Mouse (Mus musculus): ENCODE data around the gene Tas2r105. TPM values are rescaled to one million over a fixed set of nuclear protein-coding genes. Genes with fewer than 3 reads are reported as not detected.

Gene Tas2r105
- not detected in 2 replicates for polyA plus RNA-seq (2014; fragmentation: Nextera tagmentation; extraction: Ambion mirVana)

DNA sequence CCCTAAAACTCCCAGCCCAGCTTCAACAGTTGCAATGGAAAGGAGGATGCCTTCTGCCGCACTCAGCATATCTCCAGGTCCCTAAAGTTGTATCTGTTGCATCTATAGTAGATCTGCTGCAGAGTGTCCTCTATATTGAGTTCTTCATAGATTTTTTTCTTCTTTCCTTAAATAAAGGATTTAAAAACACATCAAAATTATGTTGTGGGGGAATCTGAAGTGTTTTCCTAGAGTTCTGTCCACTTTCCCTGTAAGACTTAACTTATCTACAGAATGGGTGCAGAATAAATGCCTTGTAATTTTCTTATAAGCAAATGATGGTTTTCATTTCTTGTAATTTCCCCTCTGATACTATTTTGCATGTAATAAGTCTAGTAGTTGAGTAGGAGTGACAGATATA, at the start of gene Tas2r105:
Gene Tas2r105, minus strand, starts transcription at position 101 of the 400 bp plus-strand sequence.
- WGBS = 88% methylated on average over 1 of the region's 1 CpGs
- Histone ChIP-seq H3K4me2 (ENCODE audit: low read depth, low read length) (no peak within 1 kb of the TSS), H3K27me3 (ENCODE audit: control insufficient read depth, insufficient read depth, low read length) (no peaks in the 10 kb centered on the region), H3K9me3 (replicated peaks; ENCODE audit: control insufficient read depth, low read length) (no peaks in the 10 kb centered on the region), H3K9ac (replicated peaks; ENCODE audit: low read length) (no peak within 1 kb of the TSS), H3K36me3 (replicated peaks; ENCODE audit: control insufficient read depth, insufficient read depth, low read depth, low read length) (no peaks in the 10 kb centered on the region), H3K4me1 (ENCODE audit: control insufficient read depth, insufficient read depth, low read length) (no peaks in the 10 kb centered on the region), H3K27ac (replicated peaks; ENCODE audit: low read depth, low read length) (no peak within 1 kb of the TSS), H3K4me3 (ENCODE audit: low read depth, low read length) (no peak within 1 kb of the TSS)
- DNase-seq (ENCODE audit: low spot score) (no peak), ATAC-seq (replicated peaks; ENCODE audit: insufficient number of reproducible peaks, low FRiP score, low TSS enrichment, low read depth) (no peak)

DNA sequence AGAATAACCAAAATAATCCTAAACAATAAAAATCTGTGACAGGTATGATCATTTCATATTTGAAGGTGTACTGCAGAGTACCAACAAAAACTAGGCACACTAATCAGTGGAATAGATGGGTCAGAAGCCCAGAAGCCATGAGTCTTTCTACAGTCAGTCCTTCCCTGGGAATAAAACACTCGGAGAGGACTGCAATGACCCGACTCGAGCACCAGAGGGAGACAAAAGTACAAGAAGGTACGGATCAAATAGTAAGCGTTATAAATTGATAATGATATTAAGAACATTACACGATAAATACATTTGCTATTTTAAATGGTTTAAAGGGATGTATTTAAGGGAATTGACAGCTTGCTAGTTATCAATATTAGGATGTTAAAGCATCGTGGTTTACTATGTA, 25.5 kb upstream of the Tas2r105 start:
- Histone ChIP-seq H3K36me3 (replicated peaks; ENCODE audit: control insufficient read depth, insufficient read depth, low read depth, low read length) (no peaks in the 10 kb centered on the region), H3K4me2 (ENCODE audit: low read depth, low read length) (no peak overlapping the region), H3K4me3 (ENCODE audit: low read depth, low read length) (no peak overlapping the region), H3K9ac (replicated peaks; ENCODE audit: low read length) (no peak overlapping the region), H3K27ac (replicated peaks; ENCODE audit: low read depth, low read length) (no peak overlapping the region), H3K4me1 (ENCODE audit: control insufficient read depth, insufficient read depth, low read length) (no peaks in the 10 kb centered on the region), H3K9me3 (replicated peaks; ENCODE audit: control insufficient read depth, low read length) (no peaks in the 10 kb centered on the region), H3K27me3 (ENCODE audit: control insufficient read depth, insufficient read depth, low read length) (no peaks in the 10 kb centered on the region)
- WGBS = 43% methylated on average over 7 of the region's 7 CpGs
- peak; percentile 0 for DNase-seq (ENCODE audit: low spot score)
- ATAC-seq (replicated peaks; ENCODE audit: insufficient number of reproducible peaks, low FRiP score, low TSS enrichment, low read depth) = no peak

GRCm38 (mm10) chr6:131689963-131690362, 2.7 kb upstream of the Tas2r105 start, which contains the start of gene Tas2r114:
TSS of gene Tas2r114 (minus strand) at chr6:131690063.
- Histone ChIP-seq H3K4me1 (ENCODE audit: control insufficient read depth, insufficient read depth, low read length) (no peaks in the 10 kb centered on the region), H3K27me3 (ENCODE audit: control insufficient read depth, insufficient read depth, low read length) (no peaks in the 10 kb centered on the region), H3K27ac (replicated peaks; ENCODE audit: low read depth, low read length) (no peak within 1 kb of the TSS), H3K4me3 (ENCODE audit: low read depth, low read length) (no peak within 1 kb of the TSS), H3K9ac (replicated peaks; ENCODE audit: low read length) (no peak within 1 kb of the TSS), H3K9me3 (replicated peaks; ENCODE audit: control insufficient read depth, low read length) (no peaks in the 10 kb centered on the region), H3K4me2 (ENCODE audit: low read depth, low read length) (no peak within 1 kb of the TSS), H3K36me3 (replicated peaks; ENCODE audit: control insufficient read depth, insufficient read depth, low read depth, low read length) (no peaks in the 10 kb centered on the region)
- no peak for DNase-seq (ENCODE audit: low spot score)
- no peak for ATAC-seq (replicated peaks; ENCODE audit: insufficient number of reproducible peaks, low FRiP score, low TSS enrichment, low read depth)

- WGBS = 71% methylated on average over 1 of the region's 1 CpGs
Observed at GRCm38 (mm10) chr6:131685644-131686043, 1.7 kb downstream of the Tas2r105 start, which contains the start of gene Tas2r104. TSS of gene Tas2r104 (minus strand) at chr6:131685744.

DNA sequence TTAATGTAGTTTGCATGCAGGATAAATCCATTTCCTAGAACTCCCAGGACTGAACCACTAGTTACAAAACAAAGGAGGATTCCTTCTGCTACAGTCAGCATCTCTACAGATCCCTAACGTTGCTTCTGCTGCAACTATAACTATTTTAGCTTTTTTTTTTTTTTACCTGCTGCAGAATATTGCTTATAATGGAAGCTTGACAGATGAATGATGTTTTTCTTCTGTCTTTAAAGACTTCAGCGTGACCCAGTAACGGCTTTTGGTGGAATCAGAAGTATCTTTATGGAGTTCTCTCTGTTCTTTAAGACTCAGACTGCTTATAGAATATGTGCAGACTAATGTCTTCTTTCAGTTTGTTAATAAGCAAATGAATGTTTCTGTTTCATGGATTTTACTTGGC, 8.5 kb downstream of the Tas2r105 start, which contains the start of gene Tas2r106:
Gene Tas2r106, minus strand, starts transcription at position 101 of the 400 bp plus-strand sequence.
- Histone ChIP-seq H3K9me3 (replicated peaks; ENCODE audit: control insufficient read depth, low read length) (no peaks in the 10 kb centered on the region), H3K4me2 (ENCODE audit: low read depth, low read length) (no peak within 1 kb of the TSS), H3K4me1 (ENCODE audit: control insufficient read depth, insufficient read depth, low read length) (no peaks in the 10 kb centered on the region), H3K27me3 (ENCODE audit: control insufficient read depth, insufficient read depth, low read length) (no peaks in the 10 kb centered on the region), H3K9ac (replicated peaks; ENCODE audit: low read length) (no peak within 1 kb of the TSS), H3K27ac (replicated peaks; ENCODE audit: low read depth, low read length) (no peak within 1 kb of the TSS), H3K36me3 (replicated peaks; ENCODE audit: control insufficient read depth, insufficient read depth, low read depth, low read length) (no peaks in the 10 kb centered on the region), H3K4me3 (ENCODE audit: low read depth, low read length) (no peak within 1 kb of the TSS)
- WGBS = 73% methylated on average over 3 of the region's 3 CpGs
- ATAC-seq (replicated peaks; ENCODE audit: insufficient number of reproducible peaks, low FRiP score, low TSS enrichment, low read depth) (no peak), DNase-seq (ENCODE audit: low spot score) (no peak)

More at GRCm38 (mm10) chr6:131685644-131686043, 1.7 kb downstream of the Tas2r105 start, which contains the start of gene Tas2r104:
- Histone ChIP-seq H3K9me3 (replicated peaks; ENCODE audit: control insufficient read depth, low read length) (no peaks in the 10 kb centered on the region), H3K27me3 (ENCODE audit: control insufficient read depth, insufficient read depth, low read length) (no peaks in the 10 kb centered on the region), H3K4me2 (ENCODE audit: low read depth, low read length) (no peak within 1 kb of the TSS), H3K27ac (replicated peaks; ENCODE audit: low read depth, low read length) (no peak within 1 kb of the TSS), H3K4me1 (ENCODE audit: control insufficient read depth, insufficient read depth, low read length) (no peaks in the 10 kb centered on the region), H3K36me3 (replicated peaks; ENCODE audit: control insufficient read depth, insufficient read depth, low read depth, low read length) (no peaks in the 10 kb centered on the region), H3K9ac (replicated peaks; ENCODE audit: low read length) (no peak within 1 kb of the TSS), H3K4me3 (ENCODE audit: low read depth, low read length) (no peak within 1 kb of the TSS)
- ATAC-seq (replicated peaks; ENCODE audit: insufficient number of reproducible peaks, low FRiP score, low TSS enrichment, low read depth) = no peak
- no peak for DNase-seq (ENCODE audit: low spot score)

DNA sequence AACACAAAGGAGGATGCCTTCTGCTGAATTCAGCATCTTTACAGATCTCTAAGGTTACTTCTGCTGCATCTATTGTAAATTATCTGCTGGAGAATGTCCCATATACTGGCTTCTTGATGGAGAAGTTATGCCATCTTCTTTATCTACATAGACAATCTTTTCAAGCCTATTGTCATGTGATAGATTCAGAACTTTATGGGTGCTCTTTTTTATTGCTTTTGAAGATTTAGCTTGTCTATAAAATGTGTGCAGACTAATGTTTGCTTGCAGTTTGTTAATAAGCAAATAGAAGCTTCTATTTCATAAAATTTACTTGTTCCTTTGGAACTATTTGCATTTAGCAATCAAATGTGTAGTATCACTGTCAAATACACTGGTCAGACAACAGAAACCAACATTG, 27.2 kb downstream of the Tas2r105 start, which contains the start of gene Tas2r107:
Gene Tas2r107, minus strand, starts transcription at position 101 of the 400 bp plus-strand sequence.
- H3K4me1 ChIP-seq (ENCODE audit: control insufficient read depth, insufficient read depth, low read length) = no peaks in the 10 kb centered on the region
- no peak within 1 kb of the TSS for H3K4me3 ChIP-seq (ENCODE audit: low read depth, low read length)
- ATAC-seq (replicated peaks; ENCODE audit: insufficient number of reproducible peaks, low FRiP score, low TSS enrichment, low read depth) = no peak
- DNase-seq (ENCODE audit: low spot score) = no peak
- H3K9ac ChIP-seq (replicated peaks; ENCODE audit: low read length) = no peak within 1 kb of the TSS
- no peak within 1 kb of the TSS for H3K4me2 ChIP-seq (ENCODE audit: low read depth, low read length)
- H3K36me3 ChIP-seq (replicated peaks; ENCODE audit: control insufficient read depth, insufficient read depth, low read depth, low read length) = no peaks in the 10 kb centered on the region
- H3K27me3 ChIP-seq (ENCODE audit: control insufficient read depth, insufficient read depth, low read length) = no peaks in the 10 kb centered on the region
- H3K9me3 ChIP-seq (replicated peaks; ENCODE audit: control insufficient read depth, low read length) = no peaks in the 10 kb centered on the region
- H3K27ac ChIP-seq (replicated peaks; ENCODE audit: low read depth, low read length) = no peak within 1 kb of the TSS

Other genes with a start within 250 kb of the Tas2r105 start
- not detected in 2 replicates for gene 5430401F13Rik, start 201.1 kb downstream of the Tas2r105 start, polyA plus RNA-seq (2014; fragmentation: Nextera tagmentation; extraction: Ambion mirVana)
- gene Gm6619, start 201.1 kb downstream of the Tas2r105 start, polyA plus RNA-seq (2014; fragmentation: Nextera tagmentation; extraction: Ambion mirVana) = not detected in 2 replicates
- gene Tas2r130, start 56.6 kb downstream of the Tas2r105 start, polyA plus RNA-seq (2014; fragmentation: Nextera tagmentation; extraction: Ambion mirVana) = not detected in 2 replicates
- gene Tas2r107, start 27.3 kb downstream of the Tas2r105 start, polyA plus RNA-seq (2014; fragmentation: Nextera tagmentation; extraction: Ambion mirVana) = not detected in 2 replicates
- not detected in 2 replicates for gene Tas2r106, start 8.6 kb downstream of the Tas2r105 start, polyA plus RNA-seq (2014; fragmentation: Nextera tagmentation; extraction: Ambion mirVana)
- not detected in 2 replicates for gene Tas2r104, start 1.8 kb downstream of the Tas2r105 start, polyA plus RNA-seq (2014; fragmentation: Nextera tagmentation; extraction: Ambion mirVana)
- not detected in 2 replicates for gene Tas2r114, start 2.6 kb upstream of the Tas2r105 start, polyA plus RNA-seq (2014; fragmentation: Nextera tagmentation; extraction: Ambion mirVana)